Mouse (Mus musculus) liver, adult 2 months (tissue): ENCODE results near the gene Sept4.

Experiments
- CTCF ChIP-seq: fragments of 200-500 bp; IDR thresholded peaks from 2 replicates; pipeline ENCODE4 v1.5.1; 2011; ENCODE audit warnings: low read depth, low read length, control low read depth
- POLR2A ChIP-seq: fragments of 200-500 bp; IDR thresholded peaks from 2 replicates; pipeline ENCODE4 v1.6.1; 2011; ENCODE audit warnings: low read length, control low read depth; ENCODE audit not compliant: insufficient read depth; ENCODE audit errors: extremely low read depth

DNA sequence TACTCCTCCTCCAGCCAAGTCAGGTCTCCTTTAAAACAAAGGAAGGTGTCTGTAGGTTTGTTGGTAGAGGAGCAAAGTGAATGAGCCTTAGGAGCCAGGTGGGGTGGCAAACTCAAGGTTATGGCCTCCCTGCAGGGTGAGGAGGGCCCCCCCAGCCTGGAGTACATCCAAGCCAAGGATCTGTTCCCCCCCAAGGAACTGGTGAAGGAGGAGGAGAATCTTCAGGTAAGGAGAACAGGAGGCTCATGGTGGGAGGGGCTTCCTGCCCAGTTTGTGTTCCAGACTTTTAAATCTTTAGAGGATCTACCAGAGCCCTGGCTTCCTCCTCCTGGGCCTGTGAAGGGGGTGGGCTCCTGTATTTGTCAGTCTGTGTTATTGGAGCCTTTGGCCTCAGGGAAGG is 28.4 kb downstream of the Sept4 start:
- TF ChIP-seq CTCF (no peak), POLR2A (no peak)
